Mouse (Mus musculus): ENCODE measurements around the gene Map2. TPM values are rescaled to one million over a fixed set of nuclear protein-coding genes. Genes with fewer than 3 reads are reported as not detected.

Gene Map2
- polyA plus RNA-seq, 2 experiments, result 12.5 to 20.4 TPM

- H3K36me3 ChIP-seq (ENCODE audit: control insufficient read depth, insufficient read depth, low read length), result no peaks in the 10 kb centered on the region
- H3K9me3 ChIP-seq (ENCODE audit: control insufficient read depth, low read length), result no peaks in the 10 kb centered on the region
- H3K27me3 ChIP-seq (ENCODE audit: control insufficient read depth, insufficient read depth, low read length), result no peaks in the 10 kb centered on the region
- H3K4me2 ChIP-seq (replicated peaks; ENCODE audit: low read depth, low read length, severe bottlenecking), result no peak overlapping the region
- no peak overlapping the region for H3K27ac ChIP-seq (replicated peaks; ENCODE audit: low read depth, low read length)
- TF ChIP-seq POLR2A (IDR thresholded peaks at IDR 0.05; ENCODE audit: borderline replicate concordance, extremely low read depth, insufficient read depth, insufficient read length), result no peak
- no peak for ATAC-seq (ENCODE audit: low FRiP score, low read depth)
- DNase-seq (ENCODE audit: low spot score), result no peak
- H3K4me3 ChIP-seq (replicated peaks; ENCODE audit: low read length), result no peak overlapping the region
- no peaks in the 10 kb centered on the region for H3K4me1 ChIP-seq (ENCODE audit: control insufficient read depth, insufficient read depth, low read length)
- WGBS, result 93% methylated on average over 9 of the region's 9 CpGs
- H3K9ac ChIP-seq (ENCODE audit: low read depth, low read length, severe bottlenecking), result no peak overlapping the region
These were observed 148.4 kb downstream of the Map2 start for GRCm38 (mm10) chr1:66323461-66323860.

GRCm38 (mm10) chr1:66324951-66325350 lies 149.9 kb downstream of the Map2 start:
- H3K9ac ChIP-seq (ENCODE audit: low read depth, low read length, severe bottlenecking), result no peak overlapping the region
- 0 out of 2 replicates have a peak, but pooled peaks cover 3% of the 10 kb centered on the region for H3K4me1 ChIP-seq (ENCODE audit: control insufficient read depth, insufficient read depth, low read length)
- no peaks in the 10 kb centered on the region for H3K36me3 ChIP-seq (ENCODE audit: control insufficient read depth, insufficient read depth, low read length)
- no peak for ATAC-seq (ENCODE audit: low FRiP score, low read depth)
- DNase-seq (ENCODE audit: low spot score), result no peak
- no peak overlapping the region for H3K4me3 ChIP-seq (replicated peaks; ENCODE audit: low read length)
- no peaks in the 10 kb centered on the region for H3K27me3 ChIP-seq (ENCODE audit: control insufficient read depth, insufficient read depth, low read length)
- no peak for TF ChIP-seq POLR2A (IDR thresholded peaks at IDR 0.05; ENCODE audit: borderline replicate concordance, extremely low read depth, insufficient read depth, insufficient read length)
- no peak overlapping the region for H3K4me2 ChIP-seq (replicated peaks; ENCODE audit: low read depth, low read length, severe bottlenecking)
- no peaks in the 10 kb centered on the region for H3K9me3 ChIP-seq (ENCODE audit: control insufficient read depth, low read length)
- H3K27ac ChIP-seq (replicated peaks; ENCODE audit: low read depth, low read length), result no peak overlapping the region

GRCm38 (mm10) chr1:66328996-66329395 lies 153.9 kb downstream of the Map2 start:
- TF ChIP-seq POLR2A (IDR thresholded peaks at IDR 0.05; ENCODE audit: borderline replicate concordance, extremely low read depth, insufficient read depth, insufficient read length), result no peak
- Histone ChIP-seq H3K4me3 (replicated peaks; ENCODE audit: low read length) (no peak overlapping the region), H3K27me3 (ENCODE audit: control insufficient read depth, insufficient read depth, low read length) (no peaks in the 10 kb centered on the region), H3K27ac (replicated peaks; ENCODE audit: low read depth, low read length) (no peak overlapping the region), H3K9ac (ENCODE audit: low read depth, low read length, severe bottlenecking) (no peak overlapping the region), H3K9me3 (ENCODE audit: control insufficient read depth, low read length) (no peaks in the 10 kb centered on the region), H3K4me1 (ENCODE audit: control insufficient read depth, insufficient read depth, low read length) (0 out of 2 replicates have a peak, but pooled peaks cover 3% of the 10 kb centered on the region), H3K4me2 (replicated peaks; ENCODE audit: low read depth, low read length, severe bottlenecking) (no peak overlapping the region), H3K36me3 (ENCODE audit: control insufficient read depth, insufficient read depth, low read length) (no peaks in the 10 kb centered on the region)
- ATAC-seq (ENCODE audit: low FRiP score, low read depth) (no peak), DNase-seq (ENCODE audit: low spot score) (peak; percentile 16)
- 13% methylated on average over 6 of the region's 6 CpGs for WGBS

- Histone ChIP-seq H3K27me3 (ENCODE audit: control insufficient read depth, insufficient read depth, low read length) (no peaks in the 10 kb centered on the region), H3K4me3 (replicated peaks; ENCODE audit: low read length) (no peak overlapping the region), H3K27ac (replicated peaks; ENCODE audit: low read depth, low read length) (no peak overlapping the region), H3K4me1 (ENCODE audit: control insufficient read depth, insufficient read depth, low read length) (0 out of 2 replicates have a peak, but pooled peaks cover 3% of the 10 kb centered on the region), H3K36me3 (ENCODE audit: control insufficient read depth, insufficient read depth, low read length) (no peaks in the 10 kb centered on the region), H3K9me3 (ENCODE audit: control insufficient read depth, low read length) (no peaks in the 10 kb centered on the region), H3K4me2 (replicated peaks; ENCODE audit: low read depth, low read length, severe bottlenecking) (no peak overlapping the region), H3K9ac (ENCODE audit: low read depth, low read length, severe bottlenecking) (no peak overlapping the region)
- TF ChIP-seq POLR2A (IDR thresholded peaks at IDR 0.05; ENCODE audit: borderline replicate concordance, extremely low read depth, insufficient read depth, insufficient read length), result no peak
- ATAC-seq (ENCODE audit: low FRiP score, low read depth), result no peak
- DNase-seq (ENCODE audit: low spot score), result no peak
These were observed 154.5 kb downstream of the Map2 start for GRCm38 (mm10) chr1:66329534-66329933.

GRCm38 (mm10) chr1:66335724-66336284 lies 160.7 kb downstream of the Map2 start:
- Histone ChIP-seq H3K27me3 (ENCODE audit: control insufficient read depth, insufficient read depth, low read length) (no peaks in the 10 kb centered on the region), H3K36me3 (ENCODE audit: control insufficient read depth, insufficient read depth, low read length) (no peaks in the 10 kb centered on the region), H3K4me2 (replicated peaks; ENCODE audit: low read depth, low read length, severe bottlenecking) (no peak overlapping the region), H3K4me1 (ENCODE audit: control insufficient read depth, insufficient read depth, low read length) (no peaks in the 10 kb centered on the region; the same call in 1 of the 2 replicates), H3K9me3 (ENCODE audit: control insufficient read depth, low read length) (no peaks in the 10 kb centered on the region), H3K9ac (ENCODE audit: low read depth, low read length, severe bottlenecking) (no peak overlapping the region), H3K27ac (replicated peaks; ENCODE audit: low read depth, low read length) (no peak overlapping the region), H3K4me3 (replicated peaks; ENCODE audit: low read length) (no peak overlapping the region)
- WGBS, result 54% methylated on average over 2 of the region's 2 CpGs
- TF ChIP-seq POLR2A (IDR thresholded peaks at IDR 0.05; ENCODE audit: borderline replicate concordance, extremely low read depth, insufficient read depth, insufficient read length), result no peak
- no peak for DNase-seq (ENCODE audit: low spot score)
- ATAC-seq (ENCODE audit: low FRiP score, low read depth), result no peak
